Mouse (Mus musculus): ENCODE data around the gene Cfap45. TPM values are rescaled to one million over a fixed set of nuclear protein-coding genes. Genes with fewer than 3 reads are reported as not detected.

Gene Cfap45
- polyA plus RNA-seq, 1 experiment, result not detected

DNA sequence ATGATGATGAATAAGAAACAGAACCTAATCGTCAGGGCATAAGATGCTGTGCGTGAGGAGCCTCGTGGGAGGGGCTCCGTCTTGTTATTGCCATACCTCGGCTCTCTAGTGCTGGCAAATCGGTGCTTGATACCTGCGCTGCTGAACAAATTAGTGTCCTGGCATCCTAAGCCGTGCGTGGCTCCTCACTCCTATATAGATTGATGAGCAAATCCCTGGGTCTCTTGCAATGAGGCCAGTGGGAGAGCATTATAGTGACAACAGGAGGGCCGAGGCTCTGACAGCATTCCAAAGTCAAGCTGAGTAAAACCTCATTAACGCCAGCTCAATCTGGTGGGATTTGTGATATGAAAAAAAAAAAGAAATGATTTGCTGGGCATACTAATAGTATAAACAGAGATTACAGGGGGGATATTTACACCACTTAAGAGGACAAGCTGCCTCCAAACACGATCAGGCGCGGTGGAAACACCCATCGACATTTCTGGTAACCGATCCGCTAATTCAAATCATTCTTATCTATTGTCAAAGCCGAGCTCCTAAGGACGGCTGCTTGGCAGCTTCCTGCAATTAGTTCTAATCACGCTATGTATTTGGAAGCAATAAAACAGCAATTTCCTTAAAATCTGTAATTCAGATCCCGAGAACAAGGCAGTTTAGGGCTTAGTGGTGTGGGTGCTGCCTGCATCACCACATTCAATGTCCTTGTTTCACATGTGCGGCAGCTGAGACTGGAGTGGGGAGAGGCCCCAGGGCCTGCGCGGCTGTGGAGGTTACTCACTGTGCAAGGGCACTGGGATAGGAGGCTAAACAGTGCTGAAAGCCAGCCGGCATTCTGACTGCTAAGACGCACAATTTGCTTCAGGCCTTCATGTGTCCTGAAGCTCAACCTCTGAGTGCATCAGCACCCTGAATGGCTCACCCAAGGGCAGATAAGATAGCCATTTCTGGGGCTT lies 65.3 kb downstream of the Cfap45 start:
- Histone ChIP-seq H3K27ac (ENCODE audit: insufficient read depth, low read depth, low read length) (no peak overlapping the region), H3K4me3 (ENCODE audit: insufficient read depth, low read depth, low read length) (no peak overlapping the region), H3K4me1 (ENCODE audit: control insufficient read depth, insufficient read depth, low read length) (peaks cover 4% of the 10 kb centered on the region)
- no peak for TF ChIP-seq CTCF (IDR thresholded peaks at IDR 0.05; ENCODE audit: insufficient read depth, low read depth, low read length)
- TF ChIP-seq POLR2A (IDR thresholded peaks at IDR 0.05; ENCODE audit: insufficient read depth, low read depth, low read length), result no peak
- 39% methylated on average over 26 of the region's 26 CpGs for WGBS

DNA sequence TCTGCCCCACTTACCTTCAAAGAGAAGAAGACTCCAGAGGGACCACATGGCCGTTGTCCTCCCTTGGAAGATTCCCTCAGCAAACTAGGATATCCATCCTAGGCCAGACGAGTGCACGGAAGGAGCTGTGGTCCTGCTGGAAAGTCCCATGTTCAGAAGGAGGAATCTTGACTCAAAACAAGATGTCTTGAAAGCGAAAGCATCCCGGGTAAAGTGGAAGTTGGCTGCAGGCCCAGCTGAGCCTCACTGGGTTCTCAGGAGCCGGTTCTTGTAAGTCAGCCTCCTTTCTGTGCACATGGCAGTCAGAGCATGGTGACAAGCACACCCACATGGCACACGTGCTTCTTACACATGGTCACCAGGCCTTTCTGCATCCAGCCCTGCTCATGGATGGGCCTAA lies 69.8 kb downstream of the Cfap45 start, which contains the start of gene Slamf8:
Slamf8 (minus strand) TSS at position 184 of the 400 bp plus-strand sequence.
- Histone ChIP-seq H3K4me1 (ENCODE audit: control insufficient read depth, insufficient read depth, low read length) (peaks cover 4% of the 10 kb centered on the region), H3K27ac (ENCODE audit: insufficient read depth, low read depth, low read length) (no peak within 1 kb of the TSS), H3K4me3 (ENCODE audit: insufficient read depth, low read depth, low read length) (no peak within 1 kb of the TSS)
- 69% methylated on average over 7 of the region's 7 CpGs for WGBS
- TF ChIP-seq POLR2A (IDR thresholded peaks at IDR 0.05; ENCODE audit: insufficient read depth, low read depth, low read length), result no peak
- no peak for TF ChIP-seq CTCF (IDR thresholded peaks at IDR 0.05; ENCODE audit: insufficient read depth, low read depth, low read length)

DNA sequence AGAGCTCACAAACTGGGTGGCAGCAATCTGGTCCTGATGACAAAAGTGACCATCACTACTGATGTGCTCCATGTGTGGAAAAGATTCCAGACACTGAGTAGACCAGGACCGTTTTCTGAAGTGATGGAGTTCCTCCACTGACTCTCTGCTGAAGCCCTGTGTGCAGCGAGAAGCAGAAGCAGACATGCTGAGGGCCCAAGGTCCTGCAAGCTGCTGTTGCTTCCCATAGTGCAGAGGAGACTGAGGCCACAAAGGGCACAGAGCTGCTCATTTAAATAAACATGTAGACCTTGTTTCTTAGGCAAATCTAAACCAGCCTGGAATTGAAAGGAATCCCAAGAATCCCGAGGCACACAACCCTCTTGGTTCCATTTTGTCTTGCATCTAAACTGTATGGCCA lies 72.7 kb downstream of the Cfap45 start:
- no peaks in the 10 kb centered on the region for H3K4me1 ChIP-seq (ENCODE audit: control insufficient read depth, insufficient read depth, low read length)
- TF ChIP-seq CTCF (IDR thresholded peaks at IDR 0.05; ENCODE audit: insufficient read depth, low read depth, low read length), result no peak
- no peak for TF ChIP-seq POLR2A (IDR thresholded peaks at IDR 0.05; ENCODE audit: insufficient read depth, low read depth, low read length)
- no peak overlapping the region for H3K27ac ChIP-seq (ENCODE audit: insufficient read depth, low read depth, low read length)
- WGBS, result 89% methylated on average over 3 of the region's 3 CpGs
- no peak overlapping the region for H3K4me3 ChIP-seq (ENCODE audit: insufficient read depth, low read depth, low read length)

DNA sequence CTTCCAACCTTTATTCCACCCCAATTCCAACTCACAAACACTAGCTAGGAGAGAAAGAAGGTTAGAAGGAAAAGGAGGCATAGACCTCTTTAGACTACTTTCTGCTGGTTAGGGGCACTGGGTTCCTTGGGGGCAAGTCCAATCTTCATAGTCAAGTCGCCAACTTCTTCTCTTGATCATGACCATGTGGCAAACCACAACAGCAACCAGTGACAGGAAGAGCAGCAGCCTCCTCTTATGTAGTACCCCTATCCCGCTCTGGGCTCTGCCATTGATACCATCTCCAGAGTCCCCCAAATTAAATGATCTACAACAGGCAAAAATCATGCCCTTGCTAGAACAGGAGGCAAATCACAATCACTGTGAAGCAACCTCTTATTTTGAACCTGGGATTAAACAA lies 73.4 kb downstream of the Cfap45 start:
- no peak overlapping the region for H3K4me3 ChIP-seq (ENCODE audit: insufficient read depth, low read depth, low read length)
- H3K4me1 ChIP-seq (ENCODE audit: control insufficient read depth, insufficient read depth, low read length), result no peaks in the 10 kb centered on the region
- WGBS, result 85% methylated on average over 2 of the region's 2 CpGs
- TF ChIP-seq POLR2A (IDR thresholded peaks at IDR 0.05; ENCODE audit: insufficient read depth, low read depth, low read length), result no peak
- TF ChIP-seq CTCF (IDR thresholded peaks at IDR 0.05; ENCODE audit: insufficient read depth, low read depth, low read length), result no peak
- H3K27ac ChIP-seq (ENCODE audit: insufficient read depth, low read depth, low read length), result no peak overlapping the region

DNA sequence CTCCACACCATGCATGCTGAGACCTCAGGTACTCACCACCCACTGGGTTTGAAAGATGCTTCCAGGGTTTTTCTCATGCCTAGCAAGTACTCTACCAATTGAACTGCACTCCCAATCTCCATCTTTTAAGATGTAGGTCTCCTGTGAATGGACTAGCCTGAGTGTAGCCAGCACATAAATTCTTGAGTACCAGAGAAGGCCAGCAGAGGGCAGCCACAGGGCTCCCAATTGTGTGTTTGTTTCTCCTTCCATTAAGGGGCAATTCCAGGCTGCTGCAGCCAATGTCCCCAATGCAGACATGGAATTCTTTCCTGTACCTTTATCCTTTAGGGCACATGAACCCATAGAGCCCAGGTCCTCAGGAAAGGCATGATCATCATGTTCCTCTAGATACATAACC lies 73.9 kb downstream of the Cfap45 start:
- no peak for TF ChIP-seq CTCF (IDR thresholded peaks at IDR 0.05; ENCODE audit: insufficient read depth, low read depth, low read length)
- no peak for TF ChIP-seq POLR2A (IDR thresholded peaks at IDR 0.05; ENCODE audit: insufficient read depth, low read depth, low read length)
- no peaks in the 10 kb centered on the region for H3K4me1 ChIP-seq (ENCODE audit: control insufficient read depth, insufficient read depth, low read length)

More for the DNA sequence above, 73.9 kb downstream of the Cfap45 start:
- no peak overlapping the region for H3K4me3 ChIP-seq (ENCODE audit: insufficient read depth, low read depth, low read length)
- no peak overlapping the region for H3K27ac ChIP-seq (ENCODE audit: insufficient read depth, low read depth, low read length)

Other genes with a start within 250 kb of the Cfap45 start
- gene Atp1a2, start 222.7 kb upstream of the Cfap45 start, polyA plus RNA-seq (2012; ENCODE audit: insufficient read depth, insufficient read length, low replicate concordance, missing spikeins), result 130 and 318 TPM in 2 replicates
- not detected in 2 replicates for gene Kcnj9, start 191.5 kb upstream of the Cfap45 start, polyA plus RNA-seq (2012; ENCODE audit: insufficient read depth, insufficient read length, low replicate concordance, missing spikeins)
- 93.5 and 169 TPM in 2 replicates for gene Kcnj10, start 179.6 kb upstream of the Cfap45 start, polyA plus RNA-seq (2012; ENCODE audit: insufficient read depth, insufficient read length, low replicate concordance, missing spikeins)
- not detected in 2 replicates for gene Pigm, start 144.3 kb upstream of the Cfap45 start, polyA plus RNA-seq (2012; ENCODE audit: insufficient read depth, insufficient read length, low replicate concordance, missing spikeins)
- not detected in 2 replicates for gene Slamf9, start 45.4 kb upstream of the Cfap45 start, polyA plus RNA-seq (2012; ENCODE audit: insufficient read depth, insufficient read length, low replicate concordance, missing spikeins)
- gene Igsf9, start 39.0 kb upstream of the Cfap45 start, polyA plus RNA-seq (2012; ENCODE audit: insufficient read depth, insufficient read length, low replicate concordance, missing spikeins), result not detected in 2 replicates
- not detected in 2 replicates for gene Tagln2, start 20.8 kb upstream of the Cfap45 start, polyA plus RNA-seq (2012; ENCODE audit: insufficient read depth, insufficient read length, low replicate concordance, missing spikeins)
- gene Vsig8, start 35.1 kb downstream of the Cfap45 start, polyA plus RNA-seq (2012; ENCODE audit: insufficient read depth, insufficient read length, low replicate concordance, missing spikeins), result not detected in 2 replicates
- not detected in 2 replicates for gene Slamf8, start 69.8 kb downstream of the Cfap45 start, polyA plus RNA-seq (2012; ENCODE audit: insufficient read depth, insufficient read length, low replicate concordance, missing spikeins)
- gene Fcrl6, start 81.8 kb downstream of the Cfap45 start, polyA plus RNA-seq (2012; ENCODE audit: insufficient read depth, insufficient read length, low replicate concordance, missing spikeins), result not detected in 2 replicates
- not detected in 2 replicates for gene Dusp23, start 112.2 kb downstream of the Cfap45 start, polyA plus RNA-seq (2012; ENCODE audit: insufficient read depth, insufficient read length, low replicate concordance, missing spikeins)
- not detected in 2 replicates for gene Crp, start 177.3 kb downstream of the Cfap45 start, polyA plus RNA-seq (2012; ENCODE audit: insufficient read depth, insufficient read length, low replicate concordance, missing spikeins)

Measured in olfactory bulb, adult 2 months (tissue).